Mouse (Mus musculus) spleen, postnatal 14 days (tissue): ENCODE measurements around the gene Zfp661.
"Not testable (repeated sequence)": the region's sequence is repeated elsewhere in the genome, so short reads cannot be mapped to it uniquely, and the experiment has no call there.

Experiments
- DNase-seq, 2 experiments: peaks; one replicate each; pipeline ENCODE4 v3.0.0; 2021 to 2022; ENCODE audit warnings: low spot score in 2 of 2

Zfp661 gene

GRCm38 (mm10) chr2:127586694-127587513 is at the start of gene Zfp661, which contains the start of gene Mrps5:
Gene Zfp661, minus strand, starts transcription at chr2:127587094.
Gene Mrps5, plus strand, starts transcription at chr2:127587222.
- DNase-seq: peak; percentile 69 to 79

GRCm38 (mm10) chr2:127635581-127635980 is 48.7 kb upstream of the Zfp661 start:
- DNase-seq: no peak

- no peak for DNase-seq
These were observed 45.7 kb upstream of the Zfp661 start for GRCm38 (mm10) chr2:127632601-127633000.

- no peak for DNase-seq
These were observed 41.2 kb upstream of the Zfp661 start for GRCm38 (mm10) chr2:127627990-127628570.

- no peak for DNase-seq
These were observed 40.5 kb upstream of the Zfp661 start for GRCm38 (mm10) chr2:127627354-127627753.

GRCm38 (mm10) chr2:127625659-127626058 is 38.8 kb upstream of the Zfp661 start:
- DNase-seq: no peak

- DNase-seq: no peak
These were observed 37.9 kb upstream of the Zfp661 start for GRCm38 (mm10) chr2:127624786-127625185.

GRCm38 (mm10) chr2:127622065-127622464 is 35.2 kb upstream of the Zfp661 start:
- no peak for DNase-seq

GRCm38 (mm10) chr2:127619311-127619710 is 32.4 kb upstream of the Zfp661 start:
- no peak for DNase-seq

- no peak for DNase-seq
These were observed 25.4 kb upstream of the Zfp661 start for GRCm38 (mm10) chr2:127612288-127612687.

GRCm38 (mm10) chr2:127611386-127611785 is 24.5 kb upstream of the Zfp661 start:
- no peak for DNase-seq

GRCm38 (mm10) chr2:127608986-127609385 is 22.1 kb upstream of the Zfp661 start:
- DNase-seq: no peak

- DNase-seq: no peak
These were observed 21.3 kb upstream of the Zfp661 start for GRCm38 (mm10) chr2:127608234-127608633.

GRCm38 (mm10) chr2:127605203-127605602 is 18.3 kb upstream of the Zfp661 start:
- no peak for DNase-seq

- not testable (repeated sequence) for DNase-seq
These were observed 16.5 kb upstream of the Zfp661 start for GRCm38 (mm10) chr2:127603383-127603782.

GRCm38 (mm10) chr2:127590840-127591239 is 3.9 kb upstream of the Zfp661 start:
- DNase-seq: no peak

- DNase-seq: peak in 1 of 2 experiments; percentile 5
These were observed 3.3 kb upstream of the Zfp661 start for GRCm38 (mm10) chr2:127590204-127590603.

- no peak for DNase-seq
These were observed 2.0 kb upstream of the Zfp661 start for GRCm38 (mm10) chr2:127588897-127589296.

- DNase-seq: no peak
These were observed 585 bp upstream of the Zfp661 start for GRCm38 (mm10) chr2:127587514-127587844.

GRCm38 (mm10) chr2:127584436-127584858 is 2.4 kb downstream of the Zfp661 start:
- DNase-seq: peak; percentile 72 to 79

GRCm38 (mm10) chr2:127573322-127573721 is 13.6 kb downstream of the Zfp661 start:
- DNase-seq: no peak

- DNase-seq: peak; percentile 31 to 59
These were observed 27.6 kb downstream of the Zfp661 start for GRCm38 (mm10) chr2:127559070-127559966.
